Mouse (Mus musculus): Measurements from ENCODE around the gene Clpb. TPM values are rescaled to one million over a fixed set of nuclear protein-coding genes. Genes with fewer than 3 reads are reported as not detected.

Gene Clpb
- polyA plus RNA-seq, 1 experiment from 2014 or later = 48.2 TPM

- H3K4me2 ChIP-seq (ENCODE audit: low read depth, low read length) = no peak overlapping the region
- no peaks in the 10 kb centered on the region for H3K9me3 ChIP-seq (replicated peaks; ENCODE audit: control insufficient read depth, low read length)
- H3K27me3 ChIP-seq (ENCODE audit: control insufficient read depth, insufficient read depth, low read length) = no peaks in the 10 kb centered on the region
- no peak overlapping the region for H3K27ac ChIP-seq (ENCODE audit: low read length)
- no peaks in the 10 kb centered on the region for H3K36me3 ChIP-seq (ENCODE audit: control insufficient read depth, insufficient read depth)
- H3K4me1 ChIP-seq (ENCODE audit: control insufficient read depth, insufficient read depth, low read length) = no peaks in the 10 kb centered on the region
- no peak overlapping the region for H3K4me3 ChIP-seq (ENCODE audit: low read length)
- no peak for ATAC-seq (replicated peaks; ENCODE audit: extremely low read depth, insufficient read depth, low FRiP score)
- 82% methylated on average over 1 of the region's 1 CpGs for WGBS
- H3K9ac ChIP-seq (ENCODE audit: low read length) = no peak overlapping the region
Measured at GRCm38 (mm10) chr7:101777053-101777452, 113.6 kb downstream of the Clpb start.

- H3K36me3 ChIP-seq (ENCODE audit: control insufficient read depth, insufficient read depth) = no peaks in the 10 kb centered on the region
- H3K4me3 ChIP-seq (ENCODE audit: low read length) = peak within 1 kb of the TSS; percentile 44
- H3K27ac ChIP-seq (ENCODE audit: low read length) = no peak within 1 kb of the TSS
- H3K9me3 ChIP-seq (replicated peaks; ENCODE audit: control insufficient read depth, low read length) = peaks cover 4% of the 10 kb centered on the region
- H3K4me2 ChIP-seq (ENCODE audit: low read depth, low read length) = peak within 1 kb of the TSS; percentile 50
- no peak within 1 kb of the TSS for H3K9ac ChIP-seq (ENCODE audit: low read length)
- H3K27me3 ChIP-seq (ENCODE audit: control insufficient read depth, insufficient read depth, low read length) = peaks cover 47% of the 10 kb centered on the region
- H3K4me1 ChIP-seq (ENCODE audit: control insufficient read depth, insufficient read depth, low read length) = peaks cover 21% of the 10 kb centered on the region
- 2% methylated on average over 45 of the region's 45 CpGs for WGBS
- ATAC-seq (replicated peaks; ENCODE audit: extremely low read depth, insufficient read depth, low FRiP score) = no peak
Measured at GRCm38 (mm10) chr7:101817861-101818401, 154.5 kb downstream of the Clpb start, which contains the start of gene Phox2a. Gene Phox2a (plus strand): TSS chr7:101818313.

- no peak overlapping the region for H3K27ac ChIP-seq (ENCODE audit: low read length)
- H3K4me3 ChIP-seq (ENCODE audit: low read length) = peak overlapping the region; percentile 44
- 3% methylated on average over 35 of the region's 35 CpGs for WGBS
- H3K4me2 ChIP-seq (ENCODE audit: low read depth, low read length) = peak overlapping the region; percentile 74
- no peak for ATAC-seq (replicated peaks; ENCODE audit: extremely low read depth, insufficient read depth, low FRiP score)
- H3K36me3 ChIP-seq (ENCODE audit: control insufficient read depth, insufficient read depth) = peaks cover 8% of the 10 kb centered on the region; the same call in 1 of the 2 replicates
- peaks cover 47% of the 10 kb centered on the region for H3K27me3 ChIP-seq (ENCODE audit: control insufficient read depth, insufficient read depth, low read length)
- no peaks in the 10 kb centered on the region for H3K9me3 ChIP-seq (replicated peaks; ENCODE audit: control insufficient read depth, low read length)
- H3K9ac ChIP-seq (ENCODE audit: low read length) = 0 out of 2 replicates have a peak overlapping the region, but pooled peaks have one; percentile 14
- H3K4me1 ChIP-seq (ENCODE audit: control insufficient read depth, insufficient read depth, low read length) = peaks cover 21% of the 10 kb centered on the region
Measured at GRCm38 (mm10) chr7:101820295-101821030, 157.0 kb downstream of the Clpb start.

- Histone ChIP-seq H3K9ac (ENCODE audit: low read length) (peak overlapping the region; percentile 67), H3K4me2 (ENCODE audit: low read depth, low read length) (peak overlapping the region; percentile 74), H3K9me3 (replicated peaks; ENCODE audit: control insufficient read depth, low read length) (no peaks in the 10 kb centered on the region), H3K4me3 (ENCODE audit: low read length) (peak overlapping the region; percentile 44), H3K36me3 (ENCODE audit: control insufficient read depth, insufficient read depth) (peaks cover 19% of the 10 kb centered on the region), H3K27me3 (ENCODE audit: control insufficient read depth, insufficient read depth, low read length) (peaks cover 43% of the 10 kb centered on the region), H3K27ac (ENCODE audit: low read length) (peak overlapping the region; percentile 34), H3K4me1 (ENCODE audit: control insufficient read depth, insufficient read depth, low read length) (peaks cover 21% of the 10 kb centered on the region)
- peak; percentile 86 for ATAC-seq (replicated peaks; ENCODE audit: extremely low read depth, insufficient read depth, low FRiP score)
- WGBS = 1% methylated on average over 67 of the region's 71 CpGs
Measured at GRCm38 (mm10) chr7:101821571-101822501, 158.4 kb downstream of the Clpb start.

GRCm38 (mm10) chr7:101822836-101823757 is 159.7 kb downstream of the Clpb start:
- peaks cover 30% of the 10 kb centered on the region for H3K27me3 ChIP-seq (ENCODE audit: control insufficient read depth, insufficient read depth, low read length)
- H3K4me2 ChIP-seq (ENCODE audit: low read depth, low read length) = no peak overlapping the region
- H3K9me3 ChIP-seq (replicated peaks; ENCODE audit: control insufficient read depth, low read length) = no peaks in the 10 kb centered on the region
- no peak overlapping the region for H3K9ac ChIP-seq (ENCODE audit: low read length)
- H3K4me1 ChIP-seq (ENCODE audit: control insufficient read depth, insufficient read depth, low read length) = peaks cover 19% of the 10 kb centered on the region
- ATAC-seq (replicated peaks; ENCODE audit: extremely low read depth, insufficient read depth, low FRiP score) = no peak
- WGBS = 42% methylated on average over 32 of the region's 32 CpGs
- H3K36me3 ChIP-seq (ENCODE audit: control insufficient read depth, insufficient read depth) = peaks cover 30% of the 10 kb centered on the region
- H3K27ac ChIP-seq (ENCODE audit: low read length) = no peak overlapping the region
- no peak overlapping the region for H3K4me3 ChIP-seq (ENCODE audit: low read length)

GRCm38 (mm10) chr7:101823758-101824630 is 160.6 kb downstream of the Clpb start:
- H3K36me3 ChIP-seq (ENCODE audit: control insufficient read depth, insufficient read depth) = peaks cover 39% of the 10 kb centered on the region
- H3K4me1 ChIP-seq (ENCODE audit: control insufficient read depth, insufficient read depth, low read length) = peaks cover 14% of the 10 kb centered on the region
- no peak overlapping the region for H3K4me2 ChIP-seq (ENCODE audit: low read depth, low read length)
- no peak for ATAC-seq (replicated peaks; ENCODE audit: extremely low read depth, insufficient read depth, low FRiP score)
- WGBS = 74% methylated on average over 18 of the region's 18 CpGs
- peaks cover 21% of the 10 kb centered on the region for H3K27me3 ChIP-seq (ENCODE audit: control insufficient read depth, insufficient read depth, low read length)
- no peak overlapping the region for H3K9ac ChIP-seq (ENCODE audit: low read length)
- no peaks in the 10 kb centered on the region for H3K9me3 ChIP-seq (replicated peaks; ENCODE audit: control insufficient read depth, low read length)
- H3K4me3 ChIP-seq (ENCODE audit: low read length) = no peak overlapping the region
- H3K27ac ChIP-seq (ENCODE audit: low read length) = no peak overlapping the region

- H3K4me1 ChIP-seq (ENCODE audit: control insufficient read depth, insufficient read depth, low read length) = peaks cover 18% of the 10 kb centered on the region
- no peak overlapping the region for H3K4me3 ChIP-seq (ENCODE audit: low read length)
- H3K36me3 ChIP-seq (ENCODE audit: control insufficient read depth, insufficient read depth) = peaks cover 70% of the 10 kb centered on the region
- 93% methylated on average over 3 of the region's 3 CpGs for WGBS
- H3K9ac ChIP-seq (ENCODE audit: low read length) = no peak overlapping the region
- H3K4me2 ChIP-seq (ENCODE audit: low read depth, low read length) = no peak overlapping the region
- H3K9me3 ChIP-seq (replicated peaks; ENCODE audit: control insufficient read depth, low read length) = no peaks in the 10 kb centered on the region
- no peaks in the 10 kb centered on the region for H3K27me3 ChIP-seq (ENCODE audit: control insufficient read depth, insufficient read depth, low read length)
- ATAC-seq (replicated peaks; ENCODE audit: extremely low read depth, insufficient read depth, low FRiP score) = no peak
- no peak overlapping the region for H3K27ac ChIP-seq (ENCODE audit: low read length)
Measured at GRCm38 (mm10) chr7:101830373-101830772, 166.9 kb downstream of the Clpb start.
